ENCODE assay signal across 9 mouse cellular contexts in the genomic region with DNA sequence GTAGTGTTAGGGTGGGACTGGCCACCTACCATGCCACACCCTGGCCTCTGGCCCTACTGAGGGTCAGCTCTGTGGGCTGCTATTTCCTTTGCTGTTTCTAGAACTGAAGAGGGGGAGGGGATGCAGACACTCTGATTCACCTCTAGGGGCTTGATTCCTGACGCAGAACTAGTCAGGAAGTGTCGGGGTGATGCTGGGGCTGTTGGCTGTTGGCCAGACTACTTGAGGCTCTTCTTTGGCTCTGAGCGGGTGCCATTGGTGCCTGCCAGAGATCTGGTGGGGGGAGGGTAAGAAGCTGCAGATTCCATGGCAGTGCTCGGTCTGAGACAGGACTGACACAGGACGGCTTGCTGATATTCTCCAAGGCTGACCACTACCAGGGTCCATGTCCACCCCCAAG. TPM values are rescaled to one million over a fixed set of nuclear protein-coding genes. Genes with fewer than 3 reads are reported as not detected.
DNase-seq lines count a peak whose midpoint lies in the region; ATAC-seq and TF ChIP-seq lines count a peak whose summit lies in the region.
"Had no signal": no experiment of that assay in that cellular context is flagged by ENCODE, and none has a peak within 500 bp of the region (broad histone marks: within the 10 kb centered on the region; RNA-seq: fewer than 3 reads in every experiment).

No protein-coding gene starts in this region.

- H3K27ac ChIP-seq in neural tube, embryonic 11.5 days (ENCODE audit: low read depth, low read length): no peak overlapping the region
- peak overlapping the region; percentile 57; the same call in 1 of the 2 replicates for H3K27ac ChIP-seq in heart, embryonic 13.5 days (replicated peaks)
- H3K27ac ChIP-seq in midbrain, postnatal 0 days (ENCODE audit: low read depth, low read length): no peak overlapping the region

- H3K4me3 ChIP-seq in neural tube, embryonic 11.5 days (ENCODE audit: low read depth, low read length): no peak overlapping the region
- no peak overlapping the region for H3K4me3 ChIP-seq in heart, embryonic 13.5 days
- no peak overlapping the region for H3K4me3 ChIP-seq in midbrain, postnatal 0 days (ENCODE audit: low read depth, low read length)

- 48% methylated on average over 5 of the region's 5 CpGs for WGBS in neural tube, embryonic 11.5 days
- whole genome bisulfite sequencing in heart, embryonic 13.5 days: 9% methylated on average over 5 of the region's 5 CpGs
- 34% methylated on average over 5 of the region's 5 CpGs for WGBS in midbrain, postnatal 0 days

- H3K27me3 ChIP-seq in neural tube, embryonic 11.5 days (ENCODE audit: control insufficient read depth, insufficient read depth, low read length): peaks cover 17% of the 10 kb centered on the region
- peaks cover 49% of the 10 kb centered on the region for H3K27me3 ChIP-seq in heart, embryonic 13.5 days (replicated peaks)
- peaks cover 30% of the 10 kb centered on the region for H3K27me3 ChIP-seq in midbrain, postnatal 0 days (ENCODE audit: insufficient read depth, low read length)

- no peaks in the 10 kb centered on the region for H3K9me3 ChIP-seq in neural tube, embryonic 11.5 days (ENCODE audit: control insufficient read depth, low read length)
- no peaks in the 10 kb centered on the region for H3K9me3 ChIP-seq in heart, embryonic 13.5 days
- no peaks in the 10 kb centered on the region for H3K9me3 ChIP-seq in midbrain, postnatal 0 days (ENCODE audit: low read length)

- ATAC-seq in neural tube, embryonic 11.5 days (ENCODE audit: insufficient read depth, low FRiP score, low TSS enrichment): no peak
- ATAC-seq in heart, embryonic 13.5 days (ENCODE audit: extremely low read depth, insufficient number of reproducible peaks, low FRiP score, low TSS enrichment): no peak; the same call in 1 of the 2 replicates
- ATAC-seq in midbrain, postnatal 0 days (ENCODE audit: low FRiP score): 0 out of 2 replicates have a peak, but pooled peaks have one; percentile 8
- ATAC-seq in erythroid progenitor cell, adult 5-6 weeks (replicated peaks; ENCODE audit: low FRiP score, poor library complexity, severe bottlenecking): no peak

- TF ChIP-seq CTCF in midbrain, postnatal 0 days (IDR thresholded peaks at IDR 0.05): peak; percentile 65

- H3K4me2 ChIP-seq in neural tube, embryonic 11.5 days (ENCODE audit: low read depth): no peak overlapping the region
- H3K4me2 ChIP-seq in heart, embryonic 13.5 days: peak overlapping the region; percentile 28; the same call in 1 of the 2 replicates
- no peak overlapping the region for H3K4me2 ChIP-seq in midbrain, postnatal 0 days (ENCODE audit: low read depth, low read length, poor library complexity, severe bottlenecking)

- H3K4me1 ChIP-seq in neural tube, embryonic 11.5 days (ENCODE audit: control insufficient read depth, insufficient read depth, low read length): 0 out of 2 replicates have a peak, but pooled peaks cover under 1% of the 10 kb centered on the region
- H3K4me1 ChIP-seq in heart, embryonic 13.5 days: peaks cover 56% of the 10 kb centered on the region
- 0 out of 2 replicates have a peak, but pooled peaks cover 5% of the 10 kb centered on the region for H3K4me1 ChIP-seq in midbrain, postnatal 0 days (ENCODE audit: insufficient read depth, low read length)

- no peak overlapping the region for H3K9ac ChIP-seq in neural tube, embryonic 11.5 days (ENCODE audit: low read length)
- H3K9ac ChIP-seq in heart, embryonic 13.5 days: no peak overlapping the region; the same call in 1 of the 2 replicates
- no peak overlapping the region for H3K9ac ChIP-seq in midbrain, postnatal 0 days (replicated peaks; ENCODE audit: low read length, poor library complexity, severe bottlenecking)

- peak; percentile 36 to 52 for DNase-seq in frontal cortex, postnatal 10 days (ENCODE audit: low spot score in 2 of 2)
- no peak for DNase-seq in frontal cortex, postnatal 25 days (ENCODE audit: low spot score in 2 of 2)
- peak; percentile 33 for DNase-seq in neural tube, embryonic 11.5 days (ENCODE audit: low spot score)
- no peak for DNase-seq in neural tube, embryonic 10.5 days (ENCODE audit: extremely low spot score, low spot score)
- peak; percentile 86 for DNase-seq in midbrain, postnatal 0 days (ENCODE audit: low spot score)
- DNase-seq in spleen, postnatal 36 days (ENCODE audit: low spot score in 2 of 2): no peak

- H3K36me3 ChIP-seq in neural tube, embryonic 11.5 days (ENCODE audit: control insufficient read depth, insufficient read depth, low read length): no peaks in the 10 kb centered on the region
- no peaks in the 10 kb centered on the region for H3K36me3 ChIP-seq in heart, embryonic 13.5 days
- H3K36me3 ChIP-seq in midbrain, postnatal 0 days (ENCODE audit: insufficient read depth, low read length): no peaks in the 10 kb centered on the region

RNA-seq across cellular contexts. Expression of a gene that starts 4.6 kb away (rescaled TPM):
- not detected in 2 replicates for polyA plus RNA-seq in neural tube, embryonic 11.5 days (2014; fragmentation: Nextera tagmentation; extraction: Ambion mirVana)
- 0.10 and 0.56 TPM in 2 replicates for polyA plus RNA-seq in heart, embryonic 13.5 days (2015; fragmentation: Nextera tagmentation; extraction: Ambion mirVana)
- total RNA-seq in midbrain, postnatal 0 days (2014; rRNA removed): 0.05 TPM in 2 replicates
- 0.05 TPM in 1 of 2 replicates, not detected in the other for polyA plus RNA-seq in midbrain, postnatal 0 days (2015; fragmentation: Nextera tagmentation; extraction: Ambion mirVana)
- not detected in 2 replicates for total RNA-seq in erythroid progenitor cell, adult 5-6 weeks (2015; ENCODE audit: low replicate concordance)
- 0.39 TPM in 1 of 2 replicates, not detected in the other for total RNA-seq in erythroid progenitor cell, adult 5-6 weeks (2017; ENCODE audit: low replicate concordance)

RNA-seq across cellular contexts. Expression of a gene that starts 25.7 kb away (rescaled TPM):
- polyA plus RNA-seq in neural tube, embryonic 11.5 days (2014; fragmentation: Nextera tagmentation; extraction: Ambion mirVana): not detected in 2 replicates
- polyA plus RNA-seq in heart, embryonic 13.5 days (2015; fragmentation: Nextera tagmentation; extraction: Ambion mirVana): 0.08 TPM in 1 of 2 replicates, not detected in the other
- total RNA-seq in midbrain, postnatal 0 days (2014; rRNA removed): 0.16 TPM in 1 of 2 replicates, not detected in the other
- polyA plus RNA-seq in midbrain, postnatal 0 days (2015; fragmentation: Nextera tagmentation; extraction: Ambion mirVana): 0.10 and 0.14 TPM in 2 replicates
- 2.2 and 4.6 TPM in 2 replicates for total RNA-seq in erythroid progenitor cell, adult 5-6 weeks (2015; ENCODE audit: low replicate concordance)
- 3.7 and 4.3 TPM in 2 replicates for total RNA-seq in erythroid progenitor cell, adult 5-6 weeks (2017; ENCODE audit: low replicate concordance)
- total RNA-seq: layer of hippocampus, postnatal 14 days had no signal

RNA-seq across cellular contexts. Expression of a gene that starts 43.9 kb away (rescaled TPM):
- polyA plus RNA-seq in neural tube, embryonic 11.5 days (2014; fragmentation: Nextera tagmentation; extraction: Ambion mirVana): 1.9 and 2.1 TPM in 2 replicates
- 3.5 and 4.6 TPM in 2 replicates for polyA plus RNA-seq in heart, embryonic 13.5 days (2015; fragmentation: Nextera tagmentation; extraction: Ambion mirVana)
- 9.7 and 10.6 TPM in 2 replicates for total RNA-seq in midbrain, postnatal 0 days (2014; rRNA removed)
- 4.9 and 7.5 TPM in 2 replicates for polyA plus RNA-seq in midbrain, postnatal 0 days (2015; fragmentation: Nextera tagmentation; extraction: Ambion mirVana)
- total RNA-seq in erythroid progenitor cell, adult 5-6 weeks (2015; ENCODE audit: low replicate concordance): not detected in 2 replicates
- total RNA-seq in erythroid progenitor cell, adult 5-6 weeks (2017; ENCODE audit: low replicate concordance): 2.6 TPM in 1 of 2 replicates, not detected in the other

Comparison
In these comparisons a context has a peak if more than half of its experiments do, and no peak if none do; other contexts are left out.
1. DNase-seq: peak in frontal cortex, postnatal 10 days (2 of 2), neural tube, embryonic 11.5 days (single experiment) and midbrain, postnatal 0 days (single experiment); none in frontal cortex, postnatal 25 days (0 of 2), neural tube, embryonic 10.5 days (single experiment) and spleen, postnatal 36 days (0 of 2).